Mouse (Mus musculus): Measurements from ENCODE around the gene Fam13c. TPM values are rescaled to one million over a fixed set of nuclear protein-coding genes. Genes with fewer than 3 reads are reported as not detected.
A peak's percentile ranks its signal among the peaks of the same experiment; 100 is the strongest.

Fam13c gene
- total and polyA plus RNA-seq, 2 experiments = 0.02 to 0.09 TPM

DNA sequence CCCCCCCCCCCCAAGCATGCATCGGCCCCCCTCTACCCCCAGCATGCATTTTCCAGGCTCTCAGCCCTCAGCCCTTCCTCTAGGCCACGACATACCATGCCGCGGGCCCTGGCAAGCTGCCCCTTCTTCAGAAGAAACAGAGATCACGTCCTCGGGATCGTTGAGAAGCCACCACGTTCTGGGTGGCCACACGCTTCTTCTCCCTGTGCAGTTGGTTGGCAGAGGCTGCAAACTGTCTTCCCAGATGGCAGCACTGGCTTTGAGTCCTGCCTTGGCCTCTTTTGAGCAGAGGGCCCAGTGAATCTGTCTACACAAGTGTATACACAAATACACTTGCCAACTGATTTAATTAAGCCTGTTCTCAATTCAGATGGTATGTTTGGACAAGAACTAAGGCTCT, 92.0 kb downstream of the Fam13c start:
- no peak overlapping the region for H3K4me3 ChIP-seq (ENCODE audit: insufficient read depth, low read depth, low read length)
- no peaks in the 10 kb centered on the region for H3K79me2 ChIP-seq (ENCODE audit: control insufficient read depth, insufficient read depth, low read length)
- no peak overlapping the region for H3K9ac ChIP-seq (ENCODE audit: low read depth, low read length)
- DNase-seq (ENCODE audit: extremely low read depth, low read depth, low spot score) = no peak
- H3K36me3 ChIP-seq (ENCODE audit: control insufficient read depth, insufficient read depth, low read length) = no peaks in the 10 kb centered on the region
- H3K27ac ChIP-seq (replicated peaks; ENCODE audit: insufficient read depth, low read depth, low read length) = no peak overlapping the region
- 87% methylated on average over 9 of the region's 9 CpGs for WGBS
- no peaks in the 10 kb centered on the region for H3K27me3 ChIP-seq (ENCODE audit: control insufficient read depth, insufficient read depth, low read length)
- TF ChIP-seq POLR2A (IDR thresholded peaks at IDR 0.05; ENCODE audit: extremely low read depth, insufficient read depth, low read length) (no peak), CTCF (IDR thresholded peaks at IDR 0.05; ENCODE audit: low read depth, low read length) (no peak)
- no peaks in the 10 kb centered on the region for H3K4me1 ChIP-seq (ENCODE audit: control insufficient read depth, insufficient read depth, low read length)

DNA sequence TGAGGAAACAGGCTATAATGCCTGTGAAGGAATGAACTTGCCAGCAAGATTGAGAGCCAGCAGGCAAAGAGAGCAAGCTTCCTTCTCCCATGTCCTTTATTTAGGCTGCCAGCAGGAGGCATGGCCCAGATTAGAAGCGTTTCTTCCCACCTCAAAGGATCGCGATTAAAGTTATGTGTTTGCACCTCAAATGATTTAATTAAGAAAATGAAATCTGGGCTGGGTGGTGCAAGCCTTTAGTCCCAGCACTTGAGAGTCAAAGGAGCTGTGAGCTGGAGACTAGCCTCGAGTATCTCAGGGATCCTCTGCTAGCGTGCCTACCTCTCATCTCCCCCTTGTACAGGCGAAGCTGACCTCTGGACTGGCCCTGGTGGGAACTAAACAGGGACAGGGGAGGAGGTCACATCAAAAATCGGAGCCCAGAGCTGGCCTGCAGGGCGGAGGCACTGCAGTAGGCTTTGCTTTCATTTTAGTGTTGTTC, 93.1 kb downstream of the Fam13c start:
- no peaks in the 10 kb centered on the region for H3K27me3 ChIP-seq (ENCODE audit: control insufficient read depth, insufficient read depth, low read length)
- no peaks in the 10 kb centered on the region for H3K4me1 ChIP-seq (ENCODE audit: control insufficient read depth, insufficient read depth, low read length)
- no peaks in the 10 kb centered on the region for H3K36me3 ChIP-seq (ENCODE audit: control insufficient read depth, insufficient read depth, low read length)
- 48% methylated on average over 8 of the region's 8 CpGs for WGBS
- peak; percentile 4 for DNase-seq (ENCODE audit: extremely low read depth, low read depth, low spot score)
- H3K27ac ChIP-seq (replicated peaks; ENCODE audit: insufficient read depth, low read depth, low read length) = no peak overlapping the region
- H3K4me3 ChIP-seq (ENCODE audit: insufficient read depth, low read depth, low read length) = no peak overlapping the region
- TF ChIP-seq POLR2A (IDR thresholded peaks at IDR 0.05; ENCODE audit: extremely low read depth, insufficient read depth, low read length) (no peak), CTCF (IDR thresholded peaks at IDR 0.05; ENCODE audit: low read depth, low read length) (no peak)
- no peak overlapping the region for H3K9ac ChIP-seq (ENCODE audit: low read depth, low read length)
- no peaks in the 10 kb centered on the region for H3K79me2 ChIP-seq (ENCODE audit: control insufficient read depth, insufficient read depth, low read length)

DNA sequence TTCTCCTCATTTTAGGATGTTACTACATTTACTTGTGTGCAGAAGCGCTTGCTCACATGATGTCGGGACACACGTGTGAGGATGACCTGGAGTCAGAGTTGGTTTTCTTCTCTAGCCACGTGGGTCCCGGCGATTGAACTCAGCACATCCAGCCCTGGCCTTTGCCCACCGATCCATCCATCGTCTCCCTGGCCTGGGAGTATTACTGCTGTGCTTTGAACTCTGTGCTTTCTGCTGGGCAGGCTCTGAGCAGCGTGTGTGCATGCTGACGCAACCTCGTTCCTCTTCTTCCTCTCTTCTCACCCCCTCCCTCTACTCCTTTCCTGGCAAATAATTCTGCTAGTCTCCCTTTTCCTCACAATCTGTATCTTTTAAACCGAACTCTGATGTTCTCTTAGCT, 93.7 kb downstream of the Fam13c start:
- WGBS = 59% methylated on average over 12 of the region's 12 CpGs
- no peaks in the 10 kb centered on the region for H3K27me3 ChIP-seq (ENCODE audit: control insufficient read depth, insufficient read depth, low read length)
- H3K27ac ChIP-seq (replicated peaks; ENCODE audit: insufficient read depth, low read depth, low read length) = no peak overlapping the region
- no peak overlapping the region for H3K9ac ChIP-seq (ENCODE audit: low read depth, low read length)
- H3K36me3 ChIP-seq (ENCODE audit: control insufficient read depth, insufficient read depth, low read length) = no peaks in the 10 kb centered on the region
- no peak for TF ChIP-seq CTCF (IDR thresholded peaks at IDR 0.05; ENCODE audit: low read depth, low read length)
- no peak for TF ChIP-seq POLR2A (IDR thresholded peaks at IDR 0.05; ENCODE audit: extremely low read depth, insufficient read depth, low read length)
- DNase-seq (ENCODE audit: extremely low read depth, low read depth, low spot score) = peak; percentile 7
- H3K4me3 ChIP-seq (ENCODE audit: insufficient read depth, low read depth, low read length) = no peak overlapping the region
- no peaks in the 10 kb centered on the region for H3K4me1 ChIP-seq (ENCODE audit: control insufficient read depth, insufficient read depth, low read length)
- no peaks in the 10 kb centered on the region for H3K79me2 ChIP-seq (ENCODE audit: control insufficient read depth, insufficient read depth, low read length)

DNA sequence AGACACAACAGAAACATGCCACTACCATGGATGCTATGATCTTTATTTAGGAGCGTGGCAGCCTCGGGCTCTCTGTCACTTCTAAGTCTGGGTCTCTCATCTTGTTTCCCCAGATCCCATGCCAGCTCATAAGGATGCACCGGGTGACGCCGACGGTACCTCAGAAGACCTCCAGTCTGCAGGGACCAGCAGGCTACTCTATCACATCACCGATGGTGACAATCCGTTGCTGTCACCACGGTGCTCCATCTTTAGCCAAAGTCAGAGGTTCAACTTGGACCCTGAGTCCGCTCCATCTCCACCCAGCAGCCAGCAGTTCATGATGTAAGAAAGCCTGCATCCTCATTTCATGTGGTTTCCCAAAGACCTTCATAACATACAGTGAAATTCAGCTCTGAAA, 94.3 kb downstream of the Fam13c start:
- WGBS = 94% methylated on average over 10 of the region's 10 CpGs
- no peak overlapping the region for H3K27ac ChIP-seq (replicated peaks; ENCODE audit: insufficient read depth, low read depth, low read length)
- H3K27me3 ChIP-seq (ENCODE audit: control insufficient read depth, insufficient read depth, low read length) = no peaks in the 10 kb centered on the region
- H3K9ac ChIP-seq (ENCODE audit: low read depth, low read length) = no peak overlapping the region
- no peaks in the 10 kb centered on the region for H3K36me3 ChIP-seq (ENCODE audit: control insufficient read depth, insufficient read depth, low read length)
- no peaks in the 10 kb centered on the region for H3K4me1 ChIP-seq (ENCODE audit: control insufficient read depth, insufficient read depth, low read length)
- no peak overlapping the region for H3K4me3 ChIP-seq (ENCODE audit: insufficient read depth, low read depth, low read length)
- DNase-seq (ENCODE audit: extremely low read depth, low read depth, low spot score) = no peak
- TF ChIP-seq CTCF (IDR thresholded peaks at IDR 0.05; ENCODE audit: low read depth, low read length) = no peak
- no peak for TF ChIP-seq POLR2A (IDR thresholded peaks at IDR 0.05; ENCODE audit: extremely low read depth, insufficient read depth, low read length)
- H3K79me2 ChIP-seq (ENCODE audit: control insufficient read depth, insufficient read depth, low read length) = no peaks in the 10 kb centered on the region

DNA sequence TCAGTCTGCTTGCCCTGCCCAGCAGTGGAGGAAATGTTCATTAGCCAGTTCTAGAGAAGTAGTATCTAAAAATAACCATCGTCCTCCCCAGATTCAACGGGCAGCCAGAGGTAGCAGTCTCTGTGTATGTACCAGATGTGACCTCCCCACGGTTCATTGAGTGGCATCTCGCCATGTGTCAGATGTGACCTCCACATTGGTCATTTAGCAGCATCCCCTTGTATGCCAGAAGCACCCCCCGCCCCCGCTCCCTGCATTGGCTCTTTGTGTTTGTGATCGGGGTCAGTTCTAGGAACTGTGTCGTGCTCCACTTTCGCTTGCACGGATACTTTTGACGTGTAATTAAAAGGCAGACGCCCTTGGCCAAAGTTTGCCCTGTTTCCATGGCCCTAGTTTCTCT, 95.1 kb downstream of the Fam13c start:
- H3K36me3 ChIP-seq (ENCODE audit: control insufficient read depth, insufficient read depth, low read length) = no peaks in the 10 kb centered on the region

DNA sequence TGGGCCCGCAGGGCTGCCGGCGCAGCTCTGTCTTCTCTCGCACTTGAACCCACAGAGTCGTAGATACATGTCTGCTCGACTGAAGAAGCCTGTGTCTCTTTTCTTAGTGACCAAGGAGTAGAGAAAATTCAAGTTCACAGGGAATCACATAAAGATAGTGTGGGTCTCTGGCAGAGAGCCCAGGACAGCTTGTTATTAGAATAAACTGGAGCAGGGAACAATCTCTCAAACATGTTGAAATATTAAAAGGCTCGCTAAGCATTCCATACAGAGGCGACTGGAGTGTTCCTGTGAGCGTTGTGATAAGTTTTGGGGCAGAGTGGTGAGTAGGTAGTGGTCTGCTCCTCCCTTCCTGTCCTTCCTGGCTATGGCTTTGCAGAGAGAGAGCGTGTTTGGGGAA, 97.4 kb downstream of the Fam13c start:
- no peak for DNase-seq (ENCODE audit: extremely low read depth, low read depth, low spot score)
- H3K27me3 ChIP-seq (ENCODE audit: control insufficient read depth, insufficient read depth, low read length) = no peaks in the 10 kb centered on the region
- H3K9ac ChIP-seq (ENCODE audit: low read depth, low read length) = no peak overlapping the region
- no peaks in the 10 kb centered on the region for H3K36me3 ChIP-seq (ENCODE audit: control insufficient read depth, insufficient read depth, low read length)
- no peak overlapping the region for H3K4me3 ChIP-seq (ENCODE audit: insufficient read depth, low read depth, low read length)
- TF ChIP-seq POLR2A (IDR thresholded peaks at IDR 0.05; ENCODE audit: extremely low read depth, insufficient read depth, low read length) = no peak
- no peak for TF ChIP-seq CTCF (IDR thresholded peaks at IDR 0.05; ENCODE audit: low read depth, low read length)
- H3K4me1 ChIP-seq (ENCODE audit: control insufficient read depth, insufficient read depth, low read length) = no peaks in the 10 kb centered on the region
- H3K27ac ChIP-seq (replicated peaks; ENCODE audit: insufficient read depth, low read depth, low read length) = no peak overlapping the region
- WGBS = 85% methylated on average over 10 of the region's 10 CpGs
- no peaks in the 10 kb centered on the region for H3K79me2 ChIP-seq (ENCODE audit: control insufficient read depth, insufficient read depth, low read length)

More for the DNA sequence above, 95.1 kb downstream of the Fam13c start:
- Histone ChIP-seq H3K9ac (ENCODE audit: low read depth, low read length) (no peak overlapping the region), H3K27me3 (ENCODE audit: control insufficient read depth, insufficient read depth, low read length) (no peaks in the 10 kb centered on the region), H3K79me2 (ENCODE audit: control insufficient read depth, insufficient read depth, low read length) (no peaks in the 10 kb centered on the region), H3K27ac (replicated peaks; ENCODE audit: insufficient read depth, low read depth, low read length) (no peak overlapping the region), H3K4me3 (ENCODE audit: insufficient read depth, low read depth, low read length) (no peak overlapping the region), H3K4me1 (ENCODE audit: control insufficient read depth, insufficient read depth, low read length) (no peaks in the 10 kb centered on the region)
- 91% methylated on average over 12 of the region's 12 CpGs for WGBS
- DNase-seq (ENCODE audit: extremely low read depth, low read depth, low spot score) = no peak
- TF ChIP-seq POLR2A (IDR thresholded peaks at IDR 0.05; ENCODE audit: extremely low read depth, insufficient read depth, low read length) = no peak
- no peak for TF ChIP-seq CTCF (IDR thresholded peaks at IDR 0.05; ENCODE audit: low read depth, low read length)

All from liver, adult 2 months (tissue).